Mouse (Mus musculus) kidney, adult 2 months (tissue): ENCODE data around the gene Gm17455. TPM values are rescaled to one million over a fixed set of nuclear protein-coding genes. Genes with fewer than 3 reads are reported as not detected.

Source experiments
- DNase-seq: peaks from one replicate; pipeline ENCODE4 v3.0.0; 2021
- H3K27ac ChIP-seq: fragments of 200-500 bp; 2 replicates; pipeline ENCODE4 v1.5.1; 2012; ENCODE audit warnings: low read depth, low read length, control low read depth, inconsistent platforms; ENCODE audit not compliant: insufficient read depth
- H3K27me3 ChIP-seq: fragments of 200-500 bp; replicated peaks from 2 replicates; pipeline ENCODE4 v1.6.1; 2012; ENCODE audit warnings: mild to moderate bottlenecking, moderate library complexity, low read length, inconsistent platforms; ENCODE audit not compliant: control insufficient read depth, insufficient read depth
- H3K36me3 ChIP-seq: fragments of 200-500 bp; 2 replicates; pipeline ENCODE4 v1.6.1; 2012; ENCODE audit warnings: mild to moderate bottlenecking, moderate library complexity, low read length, inconsistent platforms; ENCODE audit not compliant: control insufficient read depth, insufficient read depth
- H3K4me1 ChIP-seq: fragments of 200-500 bp; 2 replicates; pipeline ENCODE4 v1.6.1; 2011; ENCODE audit warnings: low read length; ENCODE audit not compliant: control insufficient read depth, insufficient read depth
- H3K4me3 ChIP-seq: fragments of 200-500 bp; 2 replicates; pipeline ENCODE4 v1.5.1; 2011; ENCODE audit warnings: mild to moderate bottlenecking, low read depth, low read length, control low read depth; ENCODE audit not compliant: insufficient read depth
- CTCF ChIP-seq: fragments of 200-500 bp; conservative IDR thresholded peaks from 2 replicates; pipeline ENCODE4 v1.5.1; 2011; ENCODE audit warnings: low read depth, mild to moderate bottlenecking, control low read depth, low read length, moderate library complexity, mixed read lengths; ENCODE audit not compliant: insufficient read depth, insufficient read length
- POLR2A ChIP-seq: fragments of 200-500 bp; IDR thresholded peaks from one replicate; pipeline ENCODE4 v1.6.1; 2011; ENCODE audit warnings: low read depth, low read length, control low read depth
- WGBS: fragments of 180-500 bp; shearing (Covaris S2); methylation state at CpG from one replicate; pipeline ENCODE4 v1.1.7; 2018; 5-methylcytosine and 5-hydroxymethylcytosine counted together
- polyA plus RNA-seq: library from polyadenylated mRNA; depleted of rRNA; stranded (reverse); fragments of >200 nt; gene quantifications from 2 replicates; pipeline ENCODE4 v1.2.3, GENCODE M21; 2012

Gene Gm17455
- polyA plus RNA-seq, 1 experiment: not detected

- H3K4me3 ChIP-seq: no peak overlapping the region
- no peaks in the 10 kb centered on the region for H3K27me3 ChIP-seq
- WGBS: 53% methylated on average over 11 of the region's 11 CpGs
- no peak overlapping the region for H3K27ac ChIP-seq
- H3K36me3 ChIP-seq: no peaks in the 10 kb centered on the region
- no peaks in the 10 kb centered on the region for H3K4me1 ChIP-seq
- TF ChIP-seq POLR2A: no peak
- TF ChIP-seq CTCF: no peak
- no peak for DNase-seq
These were observed 44.4 kb upstream of the Gm17455 start for GRCm38 (mm10) chr10:60354881-60355677.

GRCm38 (mm10) chr10:60357441-60357840 lies 42.1 kb upstream of the Gm17455 start:
- no peak for TF ChIP-seq POLR2A
- TF ChIP-seq CTCF: no peak
- Histone ChIP-seq H3K27ac (no peak overlapping the region), H3K27me3 (no peaks in the 10 kb centered on the region), H3K4me3 (no peak overlapping the region), H3K36me3 (no peaks in the 10 kb centered on the region), H3K4me1 (no peaks in the 10 kb centered on the region)
- DNase-seq: no peak
- 80% methylated on average over 4 of the region's 4 CpGs for WGBS

- DNase-seq: no peak
- Histone ChIP-seq H3K4me3 (no peak overlapping the region), H3K27me3 (no peaks in the 10 kb centered on the region), H3K4me1 (no peaks in the 10 kb centered on the region), H3K27ac (no peak overlapping the region), H3K36me3 (no peaks in the 10 kb centered on the region)
- 95% methylated on average over 14 of the region's 14 CpGs for WGBS
- TF ChIP-seq POLR2A (no peak), CTCF (no peak)
These were observed 41.6 kb upstream of the Gm17455 start for GRCm38 (mm10) chr10:60357901-60358300.

GRCm38 (mm10) chr10:60358776-60359175 lies 40.8 kb upstream of the Gm17455 start:
- H3K36me3 ChIP-seq: no peaks in the 10 kb centered on the region
- H3K4me3 ChIP-seq: no peak overlapping the region
- no peak for DNase-seq
- no peaks in the 10 kb centered on the region; the same call in 1 of the 2 replicates for H3K27me3 ChIP-seq
- 69% methylated on average over 4 of the region's 4 CpGs for WGBS
- no peaks in the 10 kb centered on the region for H3K4me1 ChIP-seq
- TF ChIP-seq POLR2A: no peak
- no peak for TF ChIP-seq CTCF
- no peak overlapping the region for H3K27ac ChIP-seq

- no peaks in the 10 kb centered on the region; the same call in 1 of the 2 replicates for H3K27me3 ChIP-seq
- no peaks in the 10 kb centered on the region for H3K36me3 ChIP-seq
- DNase-seq: no peak
- 52% methylated on average over 12 of the region's 12 CpGs for WGBS
- no peaks in the 10 kb centered on the region for H3K4me1 ChIP-seq
- no peak for TF ChIP-seq POLR2A
- no peak for TF ChIP-seq CTCF
- H3K27ac ChIP-seq: no peak overlapping the region
- no peak overlapping the region for H3K4me3 ChIP-seq
These were observed 37.8 kb upstream of the Gm17455 start for GRCm38 (mm10) chr10:60361615-60362309.

- no peak overlapping the region for H3K4me3 ChIP-seq
- no peaks in the 10 kb centered on the region for H3K36me3 ChIP-seq
- no peaks in the 10 kb centered on the region for H3K4me1 ChIP-seq
- DNase-seq: no peak
- WGBS: 47% methylated on average over 2 of the region's 2 CpGs
- TF ChIP-seq CTCF: no peak
- TF ChIP-seq POLR2A: no peak
- no peak overlapping the region for H3K27ac ChIP-seq
- H3K27me3 ChIP-seq: no peaks in the 10 kb centered on the region; the same call in 1 of the 2 replicates
These were observed 37.3 kb upstream of the Gm17455 start for GRCm38 (mm10) chr10:60362310-60362628.

- no peaks in the 10 kb centered on the region for H3K36me3 ChIP-seq
- no peak for TF ChIP-seq CTCF
- no peak for TF ChIP-seq POLR2A
- H3K4me1 ChIP-seq: no peaks in the 10 kb centered on the region
- no peak overlapping the region for H3K4me3 ChIP-seq
- WGBS: 82% methylated on average over 6 of the region's 6 CpGs
- no peak for DNase-seq
- no peaks in the 10 kb centered on the region; the same call in 1 of the 2 replicates for H3K27me3 ChIP-seq
- no peak overlapping the region for H3K27ac ChIP-seq
These were observed 36.1 kb upstream of the Gm17455 start for GRCm38 (mm10) chr10:60363426-60363825.
